Mouse (Mus musculus) MEL (cell line): Measurements from ENCODE around the gene Gm45521.

Experiments used
- CHD1 ChIP-seq: IDR thresholded peaks from 2 replicates; pipeline ENCODE4 v1.6.1; 2012; ENCODE audit warnings: low read depth, mild to moderate bottlenecking, inconsistent platforms, low read length, improper control_type of control experiment
- EP300 ChIP-seq, 2 experiments: IDR thresholded peaks; 2 replicates each; pipeline ENCODE4 v1.6.1; 2011; ENCODE audit warnings: improper control_type of control experiment in 2 of 2, low read length in 2 of 2, low read depth in 1 of 2, mild to moderate bottlenecking in 1 of 2
- POLR2AphosphoS2 ChIP-seq: IDR thresholded peaks from 2 replicates; pipeline ENCODE4 v1.6.1; 2011; ENCODE audit warnings: low read length, improper control_type of control experiment
- SIN3A ChIP-seq: IDR thresholded peaks from 2 replicates; pipeline ENCODE4 v1.6.1; 2012; ENCODE audit warnings: low read length, improper control_type of control experiment, inconsistent platforms
- USF2 ChIP-seq, 2 experiments: IDR thresholded peaks; 2 replicates each; pipeline ENCODE4 v1.6.1; 2011 to 2012; ENCODE audit warnings: improper control_type of control experiment in 2 of 2, low read length in 2 of 2, borderline replicate concordance in 1 of 2, inconsistent platforms in 1 of 2, low read depth in 1 of 2, mild to moderate bottlenecking in 1 of 2; ENCODE audit not compliant: insufficient read depth in 1 of 2

DNA sequence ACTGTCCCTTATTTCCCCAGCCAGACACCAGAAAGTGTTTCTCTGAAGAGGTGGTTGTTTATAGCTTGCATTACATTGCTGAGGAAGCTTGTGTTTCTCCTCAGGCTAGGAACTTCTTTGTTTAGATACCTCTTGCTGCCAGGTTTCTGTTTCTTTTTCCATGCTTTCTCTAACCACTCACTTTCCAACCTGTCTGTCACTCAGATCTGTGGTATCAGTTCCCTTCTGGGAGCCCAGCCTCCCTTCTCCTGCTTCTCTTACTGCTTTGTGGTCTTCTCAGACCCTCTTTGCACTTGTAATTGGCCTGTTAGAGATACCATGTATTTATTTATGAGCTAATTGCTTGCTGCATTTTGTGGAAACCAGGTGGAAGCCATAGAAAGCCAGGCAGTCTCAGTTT is 33.5 kb upstream of the Gm45521 start:
- TF ChIP-seq USF2 (IDR thresholded peaks at IDR 0.05; ENCODE audit: borderline replicate concordance in 1 of 2, insufficient read depth in 1 of 2, low read depth in 1 of 2, low read length in 2 of 2) (no peak), EP300 (IDR thresholded peaks at IDR 0.05; ENCODE audit: low read depth in 1 of 2, low read length in 2 of 2) (no peak), POLR2AphosphoS2 (no peak), SIN3A (no peak), CHD1 (no peak)
